Mouse (Mus musculus) bone marrow, adult 2 months (tissue): Measurements from ENCODE around the gene Adgrb2.

Experiments
- CTCF ChIP-seq: fragments of 200-500 bp; IDR thresholded peaks from 2 replicates; pipeline ENCODE4 v1.5.1; 2011; ENCODE audit warnings: low read length, control low read depth; ENCODE audit not compliant: control insufficient read depth, insufficient read depth
- POLR2A ChIP-seq: fragments of 200-500 bp; IDR thresholded peaks from 2 replicates; pipeline ENCODE4 v1.6.1; 2011; ENCODE audit warnings: low read depth, mild to moderate bottlenecking, control low read depth, low read length, borderline replicate concordance; ENCODE audit not compliant: control insufficient read depth

DNA sequence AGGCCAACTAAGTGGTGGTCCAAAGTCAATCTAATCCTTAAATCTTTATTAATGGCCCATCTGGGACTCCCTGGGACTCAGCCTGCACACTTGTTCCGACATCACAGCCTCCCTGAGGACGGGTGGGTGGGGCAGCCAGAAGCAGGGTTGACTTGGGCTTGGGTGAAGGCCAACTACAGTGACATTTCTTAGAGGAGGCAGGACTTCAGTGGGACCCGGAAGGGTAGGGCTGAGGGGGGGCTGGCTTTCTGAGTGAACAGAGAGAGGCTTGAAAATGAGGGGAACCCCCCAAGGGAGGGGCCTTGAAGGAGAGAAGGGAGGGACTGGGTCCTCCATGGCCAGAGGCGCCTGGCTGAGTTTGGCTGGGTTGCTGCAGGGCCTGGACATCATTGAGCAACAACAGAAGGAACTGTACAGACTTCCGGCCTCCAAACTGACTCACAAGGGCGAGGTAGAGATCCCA is 33.3 kb upstream of the Adgrb2 start:
- TF ChIP-seq CTCF (no peak), POLR2A (no peak)
